Mouse (Mus musculus): ENCODE measurements around the gene Gbp5. TPM values are rescaled to one million over a fixed set of nuclear protein-coding genes. Genes with fewer than 3 reads are reported as not detected.
A peak's percentile ranks its signal among the peaks of the same experiment; 100 is the strongest.

Gene Gbp5
- 0.07 TPM in 1 of 2 replicates, not detected in the other for polyA plus RNA-seq (2016; fragmentation: Nextera tagmentation; extraction: Ambion mirVana)

DNA sequence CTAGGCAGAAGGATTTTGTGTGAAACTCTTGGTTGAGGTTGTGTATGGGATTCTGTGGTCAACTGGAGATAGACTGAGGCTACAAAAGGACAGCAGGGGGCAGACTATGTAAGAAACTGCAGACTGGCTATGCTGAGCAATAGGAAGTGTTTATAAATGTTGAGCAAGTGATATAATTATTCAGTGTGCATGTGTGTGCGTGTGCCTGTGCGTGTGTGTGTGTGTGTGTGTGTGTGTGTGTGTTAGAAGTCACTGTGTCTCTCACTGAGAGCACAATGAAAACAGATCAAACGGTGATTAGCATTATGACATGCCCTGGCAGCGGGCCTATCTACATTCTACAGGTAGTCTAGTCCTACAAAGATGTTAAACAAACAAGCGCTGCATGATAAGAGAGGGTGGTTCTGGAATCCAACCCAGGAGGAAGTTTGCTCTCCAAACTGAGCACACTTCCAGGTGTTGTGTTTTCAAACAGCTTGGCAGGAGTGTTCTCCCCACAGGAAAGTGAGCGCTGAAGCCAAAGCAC is at the start of gene Gbp5:
Gbp5 (plus strand) TSS at position 443 of the 526 bp plus-strand sequence.
- peak; percentile 4 for DNase-seq (ENCODE audit: low spot score)
- no peaks in the 10 kb centered on the region for H3K36me3 ChIP-seq
- WGBS = 75% methylated on average over 6 of the region's 6 CpGs

DNA sequence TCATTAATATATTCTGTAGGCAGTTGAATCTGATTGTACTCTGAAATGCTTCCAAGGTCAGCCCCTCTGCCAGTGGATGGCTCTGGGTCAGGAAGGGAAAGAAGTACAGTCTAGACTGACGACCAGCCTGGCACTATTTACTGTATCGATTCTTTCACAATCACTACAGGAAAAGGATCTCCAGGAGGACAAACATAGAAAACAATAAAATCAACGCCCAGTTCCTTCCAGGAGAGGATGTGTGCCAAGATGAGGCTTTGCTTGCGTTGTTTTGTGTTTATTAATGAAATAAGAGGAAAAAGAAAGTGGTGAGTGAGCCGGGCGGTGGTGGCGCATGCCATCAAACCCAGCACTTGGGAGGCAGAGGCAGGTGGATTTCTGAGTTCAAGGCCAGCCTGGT is 39.6 kb upstream of the Gbp5 start:
- WGBS = 92% methylated on average over 7 of the region's 7 CpGs
- Histone ChIP-seq H3K4me3 (no peak overlapping the region), H3K4me1 (replicated peaks) (no peaks in the 10 kb centered on the region), H3K36me3 (no peaks in the 10 kb centered on the region), H3K9me3 (no peaks in the 10 kb centered on the region), H3K27me3 (ENCODE audit: insufficient read depth, poor library complexity, severe bottlenecking) (no peaks in the 10 kb centered on the region), H3K27ac (no peak overlapping the region)
- DNase-seq (ENCODE audit: low spot score) = no peak

More for the DNA sequence above, at the start of gene Gbp5:
- no peak within 1 kb of the TSS for H3K27ac ChIP-seq
- H3K9me3 ChIP-seq = no peaks in the 10 kb centered on the region
- no peak within 1 kb of the TSS for H3K4me3 ChIP-seq
- H3K27me3 ChIP-seq (ENCODE audit: insufficient read depth, poor library complexity, severe bottlenecking) = no peaks in the 10 kb centered on the region
- no peaks in the 10 kb centered on the region for H3K4me1 ChIP-seq (replicated peaks)

DNA sequence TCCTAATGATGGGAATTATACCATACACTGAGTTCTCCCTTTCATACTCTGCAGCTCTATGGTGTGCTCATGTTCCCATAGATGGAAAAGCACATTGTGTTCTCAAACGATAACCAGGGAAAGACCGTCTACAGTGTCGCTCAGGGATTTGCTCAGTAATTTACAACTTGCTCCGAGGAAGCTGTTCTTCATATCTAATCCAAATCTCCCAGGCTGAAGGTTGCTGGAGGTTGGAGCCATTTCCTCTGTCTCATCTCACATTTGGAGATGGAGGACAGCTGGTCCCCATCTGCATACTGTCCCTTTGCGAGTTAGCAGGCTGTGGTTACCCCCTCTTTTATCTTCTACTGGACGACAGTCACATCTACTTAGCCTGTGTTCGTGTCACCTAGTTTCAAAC is 34.5 kb upstream of the Gbp5 start:
- no peaks in the 10 kb centered on the region for H3K4me1 ChIP-seq (replicated peaks)
- no peak overlapping the region for H3K27ac ChIP-seq
- no peak overlapping the region for H3K4me3 ChIP-seq
- DNase-seq (ENCODE audit: low spot score) = no peak
- 89% methylated on average over 7 of the region's 7 CpGs for WGBS
- no peaks in the 10 kb centered on the region for H3K27me3 ChIP-seq (ENCODE audit: insufficient read depth, poor library complexity, severe bottlenecking)
- H3K36me3 ChIP-seq = no peaks in the 10 kb centered on the region
- no peaks in the 10 kb centered on the region for H3K9me3 ChIP-seq

DNA sequence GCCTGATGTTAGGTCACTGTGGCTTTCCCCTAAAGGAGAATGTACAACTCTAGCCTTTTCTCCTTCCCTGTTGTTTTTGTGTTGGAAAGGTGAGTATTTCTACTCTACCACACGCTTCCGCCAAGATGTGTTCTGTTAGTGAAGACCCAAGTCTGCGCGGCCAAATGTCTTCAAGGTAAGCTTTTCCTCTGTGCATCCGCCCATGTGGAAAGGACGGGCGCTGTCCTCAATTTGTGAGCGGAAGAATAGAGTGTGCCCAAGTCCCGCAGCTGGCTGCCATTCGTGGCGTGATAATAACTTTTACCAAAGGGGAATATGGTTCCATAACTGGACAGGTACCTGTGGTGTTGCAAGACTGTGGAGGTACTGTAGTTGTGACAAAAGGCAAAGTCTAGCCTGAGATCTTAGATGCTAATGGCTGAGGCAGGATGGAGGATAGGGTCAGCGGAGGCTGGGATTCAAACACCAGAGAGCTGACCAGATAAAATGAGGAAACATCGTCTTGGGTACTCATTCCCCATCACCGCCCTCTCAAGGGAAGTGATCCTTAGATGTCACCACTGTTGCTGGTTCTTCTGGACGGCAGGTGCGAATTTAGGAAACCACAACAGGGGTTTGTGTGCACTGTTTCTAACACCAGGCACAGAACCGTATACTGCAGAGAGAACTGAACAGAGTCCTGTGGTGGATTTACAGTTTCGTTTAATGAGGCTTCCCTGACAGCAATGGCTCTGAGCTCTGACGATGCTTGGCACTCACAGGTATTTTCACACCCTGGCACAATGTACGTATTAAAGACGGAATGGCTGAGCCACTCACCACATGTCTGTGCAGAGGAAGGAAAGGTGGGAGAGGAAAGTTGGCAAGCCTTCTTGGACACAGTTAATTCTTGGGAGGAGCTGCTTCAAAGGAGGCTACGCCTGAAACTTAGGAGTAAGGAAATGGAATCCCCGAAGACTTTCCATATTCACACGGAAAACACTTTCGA is 30.7 kb upstream of the Gbp5 start:
- 94% methylated on average over 25 of the region's 25 CpGs for WGBS
- DNase-seq (ENCODE audit: low spot score) = no peak
- no peaks in the 10 kb centered on the region for H3K27me3 ChIP-seq (ENCODE audit: insufficient read depth, poor library complexity, severe bottlenecking)
- H3K9me3 ChIP-seq = no peaks in the 10 kb centered on the region
- H3K27ac ChIP-seq = no peak overlapping the region
- no peaks in the 10 kb centered on the region; the same call in 1 of the 2 replicates for H3K4me1 ChIP-seq (replicated peaks)
- no peak overlapping the region for H3K4me3 ChIP-seq
- no peaks in the 10 kb centered on the region for H3K36me3 ChIP-seq

DNA sequence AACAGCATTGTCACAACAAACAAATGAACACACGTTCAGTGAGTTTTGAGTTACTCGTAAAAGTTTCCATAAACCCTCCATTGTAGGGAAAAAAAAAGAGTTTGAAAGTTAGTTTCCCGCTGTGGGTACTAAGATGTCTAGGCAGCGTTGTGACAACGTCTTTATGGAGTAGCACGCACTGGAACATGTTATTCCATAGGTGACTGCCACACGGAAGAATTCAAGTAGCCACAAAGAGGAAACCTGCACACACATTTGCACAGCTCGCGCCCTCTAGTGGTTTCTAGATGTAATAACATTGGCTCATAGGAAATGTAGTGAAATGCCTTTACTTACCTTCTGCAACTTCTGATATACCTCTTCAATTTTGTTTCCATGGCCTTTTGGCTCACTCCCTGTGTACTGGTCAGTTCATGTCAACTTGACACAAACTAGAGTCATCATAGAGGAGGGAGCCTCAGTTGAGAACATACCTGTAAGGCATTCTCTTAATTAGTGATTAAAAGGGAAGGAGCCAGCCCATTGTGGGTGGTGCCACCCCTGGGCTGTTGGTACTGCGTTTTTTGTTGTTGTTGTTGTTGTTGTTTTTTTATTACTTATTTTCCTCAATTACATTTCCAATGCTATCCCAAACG is 19.3 kb upstream of the Gbp5 start:
- Histone ChIP-seq H3K4me3 (no peak overlapping the region), H3K27ac (no peak overlapping the region), H3K9me3 (no peaks in the 10 kb centered on the region), H3K36me3 (no peaks in the 10 kb centered on the region), H3K4me1 (replicated peaks) (no peaks in the 10 kb centered on the region), H3K27me3 (ENCODE audit: insufficient read depth, poor library complexity, severe bottlenecking) (no peaks in the 10 kb centered on the region)
- DNase-seq (ENCODE audit: low spot score) = peak; percentile 24
- WGBS = 29% methylated on average over 11 of the region's 11 CpGs

DNA sequence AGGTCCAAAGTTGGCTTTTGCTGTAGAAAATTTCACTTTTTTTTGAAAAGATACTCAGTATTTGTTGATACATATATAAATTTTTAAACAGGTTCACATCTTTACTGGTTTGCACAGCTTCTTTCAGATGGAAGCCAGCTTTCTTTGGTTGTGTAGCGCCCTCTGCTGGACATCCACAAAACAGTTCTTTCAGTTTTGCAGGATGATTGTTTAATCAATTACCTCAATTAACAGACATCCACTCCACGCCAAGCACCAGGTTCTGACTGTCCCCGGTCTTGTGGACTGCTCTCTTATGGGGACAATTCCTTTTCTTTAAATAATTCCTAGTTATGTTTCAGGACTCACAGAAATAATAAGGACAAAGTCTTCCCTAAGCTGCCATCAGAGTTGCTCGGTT is 17.9 kb upstream of the Gbp5 start:
- peak; percentile 56 for DNase-seq (ENCODE audit: low spot score)

DNA sequence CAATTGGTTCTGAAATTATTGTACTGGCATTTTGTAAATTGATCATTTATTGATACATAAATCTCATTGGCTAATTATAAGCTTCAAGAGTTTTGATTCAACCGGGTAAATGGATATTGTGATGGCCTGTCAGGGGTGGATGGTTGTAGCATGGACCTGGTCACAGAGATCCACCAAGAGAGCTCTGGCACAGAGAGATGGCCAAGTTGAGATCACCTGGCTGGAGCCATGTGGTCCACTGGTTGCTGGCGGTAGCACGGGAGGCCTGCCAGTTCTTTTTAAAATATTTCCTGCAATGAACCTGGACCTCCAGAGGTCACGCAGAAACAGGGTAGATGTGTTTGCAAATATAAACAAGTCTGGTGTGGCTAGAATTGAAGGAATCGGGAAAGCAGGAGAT is 15.9 kb upstream of the Gbp5 start:
- no peak for DNase-seq (ENCODE audit: low spot score)
- Histone ChIP-seq H3K4me1 (replicated peaks) (no peaks in the 10 kb centered on the region), H3K9me3 (no peaks in the 10 kb centered on the region), H3K27ac (no peak overlapping the region), H3K36me3 (no peaks in the 10 kb centered on the region), H3K27me3 (ENCODE audit: insufficient read depth, poor library complexity, severe bottlenecking) (no peaks in the 10 kb centered on the region), H3K4me3 (no peak overlapping the region)
- 88% methylated on average over 5 of the region's 5 CpGs for WGBS

More for the DNA sequence above, 17.9 kb upstream of the Gbp5 start:
- Histone ChIP-seq H3K27me3 (ENCODE audit: insufficient read depth, poor library complexity, severe bottlenecking) (no peaks in the 10 kb centered on the region), H3K27ac (no peak overlapping the region), H3K36me3 (no peaks in the 10 kb centered on the region), H3K4me3 (no peak overlapping the region), H3K4me1 (replicated peaks) (no peaks in the 10 kb centered on the region), H3K9me3 (no peaks in the 10 kb centered on the region)
- WGBS = 27% methylated on average over 4 of the region's 4 CpGs

DNA sequence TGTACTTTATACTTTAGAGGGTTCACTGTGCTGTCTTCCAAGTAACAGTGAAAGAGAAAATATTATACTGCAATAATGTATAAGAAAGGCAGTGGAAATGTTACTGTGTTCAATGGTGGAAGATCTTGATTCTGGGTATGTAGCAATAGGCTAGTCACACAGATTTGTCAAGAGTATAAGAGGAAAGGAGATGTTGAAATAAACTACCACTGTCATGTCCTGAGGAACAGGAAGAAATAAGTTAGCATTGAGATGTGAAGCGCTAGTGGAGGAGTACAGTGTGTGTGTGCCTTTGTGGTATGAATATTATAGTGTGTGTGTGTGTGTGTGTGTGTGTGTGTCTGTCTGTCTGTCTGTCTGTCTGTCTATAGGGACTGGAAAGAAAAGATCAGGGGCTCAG is 15.4 kb upstream of the Gbp5 start:
- Histone ChIP-seq H3K27me3 (ENCODE audit: insufficient read depth, poor library complexity, severe bottlenecking) (no peaks in the 10 kb centered on the region), H3K27ac (no peak overlapping the region), H3K4me3 (no peak overlapping the region), H3K4me1 (replicated peaks) (no peaks in the 10 kb centered on the region), H3K9me3 (no peaks in the 10 kb centered on the region), H3K36me3 (no peaks in the 10 kb centered on the region)
- no peak for DNase-seq (ENCODE audit: low spot score)
- 88% methylated on average over 1 of the region's 1 CpGs for WGBS

DNA sequence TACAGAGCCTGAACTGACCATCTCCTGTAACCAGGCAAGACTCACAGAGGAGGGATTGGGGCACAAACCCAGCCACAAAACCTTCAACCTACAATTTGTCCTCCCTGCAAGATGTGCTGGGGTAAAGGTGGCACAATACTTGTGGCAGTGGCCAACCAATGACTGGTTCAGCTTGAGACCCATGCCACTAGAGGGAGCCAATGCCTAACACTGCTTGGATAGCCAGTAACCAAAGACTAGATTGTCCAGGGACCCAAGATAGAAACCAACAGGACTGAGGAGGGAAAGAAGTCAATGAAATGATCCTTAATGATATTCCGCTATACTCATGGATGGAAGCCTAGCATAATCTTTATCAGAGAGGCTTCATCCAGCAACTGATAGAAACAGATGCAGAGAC is 3.3 kb upstream of the Gbp5 start:
- no peaks in the 10 kb centered on the region for H3K4me1 ChIP-seq (replicated peaks)
- H3K27ac ChIP-seq = no peak overlapping the region
- no peaks in the 10 kb centered on the region for H3K9me3 ChIP-seq
- WGBS = 68% methylated on average over 1 of the region's 1 CpGs
- peak; percentile 64 for DNase-seq (ENCODE audit: low spot score)
- H3K36me3 ChIP-seq = no peaks in the 10 kb centered on the region
- H3K27me3 ChIP-seq (ENCODE audit: insufficient read depth, poor library complexity, severe bottlenecking) = no peaks in the 10 kb centered on the region
- no peak overlapping the region for H3K4me3 ChIP-seq

DNA sequence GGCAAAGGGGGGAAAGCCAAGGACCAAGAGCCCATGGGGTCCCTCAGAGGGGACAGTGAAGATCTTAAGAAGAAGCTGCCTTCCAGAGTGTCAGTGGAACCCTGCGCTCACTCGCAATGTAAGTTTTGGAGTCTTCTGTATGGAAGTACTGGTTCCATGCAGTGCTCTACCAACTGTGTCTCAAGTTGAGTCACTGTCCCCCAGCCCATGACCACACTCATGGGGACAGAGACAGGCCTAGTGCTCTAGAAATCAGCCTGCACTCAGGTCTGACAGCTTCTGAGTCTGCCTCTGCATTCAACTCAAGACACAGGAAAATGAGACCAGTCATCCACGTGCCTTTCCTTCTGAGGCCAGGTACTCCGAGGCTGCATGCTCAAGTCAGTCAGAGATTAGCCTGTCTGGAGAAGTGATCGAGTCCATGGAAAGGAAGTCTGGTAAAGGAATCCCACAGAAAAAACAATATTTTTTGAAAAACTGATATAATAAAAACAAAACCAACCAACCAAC is 1.4 kb downstream of the Gbp5 start:
- Histone ChIP-seq H3K4me3 (no peak overlapping the region), H3K27me3 (ENCODE audit: insufficient read depth, poor library complexity, severe bottlenecking) (no peaks in the 10 kb centered on the region), H3K36me3 (no peaks in the 10 kb centered on the region), H3K27ac (no peak overlapping the region), H3K9me3 (no peaks in the 10 kb centered on the region), H3K4me1 (replicated peaks) (no peaks in the 10 kb centered on the region)
- WGBS = 91% methylated on average over 5 of the region's 5 CpGs
- no peak for DNase-seq (ENCODE audit: low spot score)

- no peaks in the 10 kb centered on the region for H3K36me3 ChIP-seq
- H3K27me3 ChIP-seq (ENCODE audit: insufficient read depth, poor library complexity, severe bottlenecking) = no peaks in the 10 kb centered on the region
- H3K9me3 ChIP-seq = no peaks in the 10 kb centered on the region
- H3K4me1 ChIP-seq (replicated peaks) = no peaks in the 10 kb centered on the region
- H3K27ac ChIP-seq = no peak overlapping the region
- no peak for DNase-seq (ENCODE audit: low spot score)
- 81% methylated on average over 14 of the region's 14 CpGs for WGBS
- H3K4me3 ChIP-seq = no peak overlapping the region
Measured at GRCm38 (mm10) chr3:142496113-142497101, 2.6 kb downstream of the Gbp5 start.
